In the genomic region with DNA sequence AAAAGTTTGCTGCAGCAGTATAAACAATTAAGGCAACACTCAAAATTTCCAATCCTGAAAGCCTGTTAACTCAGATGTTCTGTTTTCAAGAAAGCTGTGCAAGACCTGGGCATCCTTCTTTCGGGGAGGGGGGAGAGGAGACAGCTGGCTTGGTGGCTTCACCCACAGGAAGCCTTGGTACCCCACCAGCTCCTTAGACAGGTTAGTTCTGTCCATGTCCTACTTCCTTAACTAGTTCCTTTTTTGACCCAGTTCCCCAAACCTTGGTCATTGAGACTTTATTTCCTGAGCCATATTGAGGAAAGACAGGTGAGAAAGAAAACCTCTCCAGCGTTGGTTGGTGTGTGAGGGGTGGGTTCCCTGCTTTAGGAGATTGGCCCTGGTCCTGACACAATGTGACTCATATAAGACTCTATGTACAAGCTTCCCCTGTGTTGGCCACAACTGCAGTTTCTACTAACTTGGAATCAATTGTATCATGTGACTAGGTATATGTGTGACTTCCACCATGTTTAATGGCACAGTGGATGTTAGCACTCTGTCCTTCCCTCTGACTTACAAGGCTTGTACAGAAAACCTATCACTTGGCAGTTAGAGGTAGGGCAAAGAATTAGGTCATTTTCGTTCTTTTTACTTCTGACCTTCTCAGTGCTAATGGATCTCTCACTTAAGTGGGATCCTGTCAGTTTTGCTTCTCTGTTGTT, we compare ENCODE assay signal across 14 mouse cellular contexts. TPM values are rescaled to one million over a fixed set of nuclear protein-coding genes. Genes with fewer than 3 reads are reported as not detected.
DNase-seq lines count a peak whose midpoint lies in the region; ATAC-seq lines count a peak whose summit lies in the region.
"Had no signal": no experiment of that assay in that cellular context is flagged by ENCODE, and none has a peak within 500 bp of the region (broad histone marks: within the 10 kb centered on the region; RNA-seq: fewer than 3 reads in every experiment).

No protein-coding gene starts in this region.

- H3K4me1 ChIP-seq in heart, embryonic 16.5 days (ENCODE audit: control insufficient read depth, insufficient read depth, low read length): peaks cover 6% of the 10 kb centered on the region; the same call in 1 of the 2 replicates
- peaks cover 20% of the 10 kb centered on the region for H3K4me1 ChIP-seq in embryonic facial prominence, embryonic 13.5 days
- H3K4me1 ChIP-seq in limb, embryonic 15.5 days: peaks cover 22% of the 10 kb centered on the region

- H3K9me3 ChIP-seq in heart, embryonic 16.5 days (replicated peaks; ENCODE audit: control insufficient read depth, low read length): no peaks in the 10 kb centered on the region
- no peaks in the 10 kb centered on the region for H3K9me3 ChIP-seq in embryonic facial prominence, embryonic 13.5 days
- H3K9me3 ChIP-seq in limb, embryonic 15.5 days: no peaks in the 10 kb centered on the region

- ATAC-seq in heart, embryonic 16.5 days (replicated peaks; ENCODE audit: extremely low read depth, insufficient read depth, low FRiP score): no peak
- ATAC-seq in embryonic facial prominence, embryonic 13.5 days (ENCODE audit: insufficient number of reproducible peaks, insufficient read depth, low FRiP score, low TSS enrichment, low read depth): no peak
- ATAC-seq in limb, embryonic 15.5 days (ENCODE audit: insufficient number of reproducible peaks, low FRiP score, low TSS enrichment, low read depth): no peak
- ATAC-seq: inflammation-experienced regulatory T-cells, adult 6 months; midbrain, embryonic 16.5 days had no signal

- WGBS in heart, embryonic 16.5 days: 72% methylated on average over 3 of the region's 3 CpGs
- WGBS in embryonic facial prominence, embryonic 13.5 days: 75% methylated on average over 3 of the region's 3 CpGs
- WGBS in limb, embryonic 15.5 days: 66% methylated on average over 3 of the region's 3 CpGs

- H3K27ac ChIP-seq in heart, embryonic 16.5 days (ENCODE audit: low read length): no peak overlapping the region
- 0 out of 2 replicates have a peak overlapping the region, but pooled peaks have one; percentile 28 for H3K27ac ChIP-seq in embryonic facial prominence, embryonic 13.5 days
- H3K27ac ChIP-seq in limb, embryonic 15.5 days: no peak overlapping the region

- peaks cover 4% of the 10 kb centered on the region; the same call in 1 of the 2 replicates for H3K27me3 ChIP-seq in heart, embryonic 16.5 days (ENCODE audit: control insufficient read depth, insufficient read depth, low read length)
- H3K27me3 ChIP-seq in embryonic facial prominence, embryonic 13.5 days: peaks cover 22% of the 10 kb centered on the region
- H3K27me3 ChIP-seq in limb, embryonic 15.5 days: peaks cover 9% of the 10 kb centered on the region; the same call in 1 of the 2 replicates

- DNase-seq in heart, postnatal 14 days: no peak
- DNase-seq in NIH3T3 (ENCODE audit: low read depth): peak; percentile 37
- no peak for DNase-seq in adrenal gland, postnatal 4 days (ENCODE audit: low spot score in 2 of 2)
- DNase-seq in B cell, adult 2 months: no peak
- no peak for DNase-seq in frontal cortex, postnatal 14 days (ENCODE audit: low spot score in 2 of 2)
- DNase-seq: adrenal gland, postnatal 36 days; cerebellum, adult 18-20 months; lung, postnatal 4 days; right cerebral cortex, postnatal 4 days had no signal

- H3K9ac ChIP-seq in heart, embryonic 16.5 days (ENCODE audit: low read length): peak overlapping the region; percentile 72
- peak overlapping the region; percentile 79 for H3K9ac ChIP-seq in embryonic facial prominence, embryonic 13.5 days
- H3K9ac ChIP-seq in limb, embryonic 15.5 days: no peak overlapping the region

- intact Hi-C loops in heart, postnatal 14 days (cut with DNase I): no loop called here

- peak overlapping the region; percentile 82 for H3K4me2 ChIP-seq in heart, embryonic 16.5 days (ENCODE audit: low read depth, low read length)
- H3K4me2 ChIP-seq in embryonic facial prominence, embryonic 13.5 days: peak overlapping the region; percentile 80
- peak overlapping the region; percentile 65 for H3K4me2 ChIP-seq in limb, embryonic 15.5 days

- H3K4me3 ChIP-seq in heart, embryonic 16.5 days (ENCODE audit: low read length): peak overlapping the region; percentile 65
- peak overlapping the region; percentile 57 for H3K4me3 ChIP-seq in embryonic facial prominence, embryonic 13.5 days
- peak overlapping the region; percentile 47 for H3K4me3 ChIP-seq in limb, embryonic 15.5 days

- H3K36me3 ChIP-seq in heart, embryonic 16.5 days (ENCODE audit: control insufficient read depth, insufficient read depth): no peaks in the 10 kb centered on the region
- H3K36me3 ChIP-seq in embryonic facial prominence, embryonic 13.5 days: no peaks in the 10 kb centered on the region
- no peaks in the 10 kb centered on the region for H3K36me3 ChIP-seq in limb, embryonic 15.5 days

RNA-seq across cellular contexts. Expression of a gene that starts 7.3 kb away (rescaled TPM):
- 11.7 and 12.5 TPM in 2 replicates for polyA plus RNA-seq in heart, embryonic 16.5 days (2015; fragmentation: Nextera tagmentation; extraction: Ambion mirVana)
- 1 to 10 TPM; 3.5 to 4.1 TPM for total RNA-seq in heart, postnatal 14 days (2021)
- 31.1 and 31.9 TPM in 2 replicates for polyA plus RNA-seq in embryonic facial prominence, embryonic 13.5 days (2015; fragmentation: Nextera tagmentation; extraction: Ambion mirVana)
- 17.2 and 23.2 TPM in 2 replicates for polyA plus RNA-seq in limb, embryonic 15.5 days (2015; fragmentation: Nextera tagmentation; extraction: Ambion mirVana)
- total RNA-seq in adrenal gland, postnatal 4 days (2021): 1 to 10 TPM; 3.8 to 6.7 TPM
